Mouse (Mus musculus) liver, postnatal 0 days (tissue): ENCODE results near the gene Bloc1s6. TPM values are rescaled to one million over a fixed set of nuclear protein-coding genes. Genes with fewer than 3 reads are reported as not detected.
A peak's percentile ranks its signal among the peaks of the same experiment; 100 is the strongest.

Source experiments
- ATAC-seq: fragments of 200-750 bp; cut with Nextera tagmentation; 2 replicates; pipeline ENCODE4 v1.8.0; 2017; ENCODE audit warnings: mild to moderate bottlenecking, moderate library complexity
- DNase-seq: peaks from one replicate; pipeline ENCODE4 v3.0.0-alpha.2; 2016
- H3K27ac ChIP-seq: fragments of 300-500 bp; sonication (generic); 2 replicates; pipeline ENCODE4 v1.5.1; 2014; ENCODE audit warnings: antibody characterized with exemption, moderate library complexity, mild to moderate bottlenecking, low read depth
- H3K27me3 ChIP-seq: fragments of 300-500 bp; sonication (generic); 2 replicates; pipeline ENCODE4 v1.6.1; 2014; ENCODE audit warnings: low read length, control low read depth, mixed read lengths; ENCODE audit not compliant: insufficient read depth
- H3K36me3 ChIP-seq: fragments of 300-500 bp; sonication (generic); replicated peaks from 2 replicates; pipeline ENCODE4 v1.6.1; 2014; ENCODE audit warnings: mild to moderate bottlenecking, control low read depth, low read length, moderate library complexity, mixed read lengths; ENCODE audit not compliant: insufficient read depth
- H3K4me1 ChIP-seq: fragments of 300-500 bp; sonication (generic); 2 replicates; pipeline ENCODE4 v1.6.1; 2014; ENCODE audit warnings: antibody characterized with exemption, mild to moderate bottlenecking, control low read depth; ENCODE audit not compliant: insufficient read depth
- H3K4me2 ChIP-seq: fragments of 300-500 bp; sonication (generic); 2 replicates; pipeline ENCODE4 v1.6.1; 2014; ENCODE audit warnings: low read depth, mild to moderate bottlenecking, low read length, moderate library complexity, mixed read lengths
- H3K4me3 ChIP-seq: fragments of 300-500 bp; sonication (generic); 2 replicates; pipeline ENCODE4 v1.5.1; 2014; ENCODE audit warnings: low read depth, low read length
- H3K9ac ChIP-seq: fragments of 300-500 bp; sonication (generic); replicated peaks from 2 replicates; pipeline ENCODE4 v1.6.1; 2014; ENCODE audit warnings: mild to moderate bottlenecking, moderate library complexity
- H3K9me3 ChIP-seq: fragments of 300-500 bp; sonication (generic); 2 replicates; pipeline ENCODE4 v1.6.1; 2016; ENCODE audit warnings: mild to moderate bottlenecking, control low read depth, low read length, mixed read lengths
- CTCF ChIP-seq: sonication (generic); IDR thresholded peaks from 2 replicates; pipeline ENCODE4 v1.5.1; 2016; ENCODE audit warnings: antibody characterized with exemption, low read depth
- EP300 ChIP-seq: IDR thresholded peaks from 2 replicates; pipeline ENCODE4 v1.6.1; 2016; ENCODE audit warnings: antibody characterized with exemption, low read depth, mild to moderate bottlenecking
- WGBS: fragments of 180-500 bp; shearing (Covaris S2); extraction: QIAGEN DNeasy Blood & Tissue Kit; methylation state at CpG from one replicate; pipeline ENCODE4 v1.1.7; 2014; ENCODE audit not compliant: insufficient replicate concordance; 5-methylcytosine and 5-hydroxymethylcytosine counted together
- polyA plus RNA-seq: library from polyadenylated mRNA; unstranded; fragments of >200 nt; fragmentation: Nextera tagmentation; extraction: Ambion mirVana; gene quantifications from 2 replicates; pipeline ENCODE4 v1.2.1, GENCODE M21; 2015

The Bloc1s6 gene
- polyA plus RNA-seq, 1 experiment from 2014 or later = 13.4 TPM

- Histone ChIP-seq H3K4me1 (peaks cover 9% of the 10 kb centered on the region), H3K27me3 (no peaks in the 10 kb centered on the region), H3K36me3 (no peaks in the 10 kb centered on the region), H3K4me2 (no peak overlapping the region), H3K4me3 (no peak overlapping the region), H3K9me3 (no peaks in the 10 kb centered on the region), H3K9ac (no peak overlapping the region), H3K27ac (no peak overlapping the region)
- ATAC-seq (no peak), DNase-seq (no peak)
- TF ChIP-seq CTCF (peak; percentile 15), EP300 (peak; percentile 60)
- WGBS = 60% methylated on average over 8 of the region's 8 CpGs
These were observed 43.5 kb downstream of the Bloc1s6 start for GRCm38 (mm10) chr2:122781590-122782356.

- Histone ChIP-seq H3K9me3 (no peaks in the 10 kb centered on the region), H3K27ac (no peak overlapping the region), H3K4me1 (peaks cover 9% of the 10 kb centered on the region), H3K27me3 (no peaks in the 10 kb centered on the region), H3K4me3 (no peak overlapping the region), H3K36me3 (no peaks in the 10 kb centered on the region), H3K4me2 (no peak overlapping the region), H3K9ac (no peak overlapping the region)
- no peak for TF ChIP-seq CTCF
- TF ChIP-seq EP300 = no peak
- 88% methylated on average over 2 of the region's 2 CpGs for WGBS
- ATAC-seq (no peak), DNase-seq (no peak)
These were observed 45.4 kb downstream of the Bloc1s6 start for GRCm38 (mm10) chr2:122783730-122784129.

GRCm38 (mm10) chr2:122784701-122785100 lies 46.4 kb downstream of the Bloc1s6 start:
- DNase-seq = no peak

GRCm38 (mm10) chr2:122786167-122786566 lies 47.9 kb downstream of the Bloc1s6 start:
- Histone ChIP-seq H3K4me2 (no peak overlapping the region), H3K27ac (no peak overlapping the region), H3K4me3 (no peak overlapping the region), H3K4me1 (no peaks in the 10 kb centered on the region), H3K36me3 (no peaks in the 10 kb centered on the region), H3K9ac (no peak overlapping the region), H3K9me3 (no peaks in the 10 kb centered on the region), H3K27me3 (no peaks in the 10 kb centered on the region)
- ATAC-seq = no peak
- WGBS = 88% methylated on average over 2 of the region's 2 CpGs
- TF ChIP-seq CTCF = no peak
- TF ChIP-seq EP300 = no peak
- DNase-seq = no peak

More at GRCm38 (mm10) chr2:122784701-122785100, 46.4 kb downstream of the Bloc1s6 start:
- Histone ChIP-seq H3K4me3 (no peak overlapping the region), H3K9me3 (no peaks in the 10 kb centered on the region), H3K4me2 (no peak overlapping the region), H3K27ac (no peak overlapping the region), H3K4me1 (peaks cover 7% of the 10 kb centered on the region), H3K36me3 (no peaks in the 10 kb centered on the region), H3K9ac (no peak overlapping the region), H3K27me3 (no peaks in the 10 kb centered on the region)
- 68% methylated on average over 3 of the region's 3 CpGs for WGBS
- no peak for ATAC-seq
- no peak for TF ChIP-seq EP300
- TF ChIP-seq CTCF = no peak

GRCm38 (mm10) chr2:122789311-122789710 lies 51.0 kb downstream of the Bloc1s6 start:
- H3K9ac ChIP-seq = no peak overlapping the region

GRCm38 (mm10) chr2:122789730-122790129 lies 51.4 kb downstream of the Bloc1s6 start:
- H3K9ac ChIP-seq = no peak overlapping the region
- H3K27ac ChIP-seq = no peak overlapping the region
- no peak for ATAC-seq
- WGBS = 61% methylated on average over 6 of the region's 6 CpGs
- TF ChIP-seq EP300 = no peak
- TF ChIP-seq CTCF = no peak
- no peaks in the 10 kb centered on the region for H3K27me3 ChIP-seq
- no peak overlapping the region for H3K4me2 ChIP-seq
- no peaks in the 10 kb centered on the region for H3K9me3 ChIP-seq
- no peaks in the 10 kb centered on the region for H3K36me3 ChIP-seq
- no peaks in the 10 kb centered on the region for H3K4me1 ChIP-seq
- H3K4me3 ChIP-seq = no peak overlapping the region
- no peak for DNase-seq

More at GRCm38 (mm10) chr2:122789311-122789710, 51.0 kb downstream of the Bloc1s6 start:
- Histone ChIP-seq H3K27ac (no peak overlapping the region), H3K27me3 (no peaks in the 10 kb centered on the region), H3K36me3 (no peaks in the 10 kb centered on the region), H3K4me1 (no peaks in the 10 kb centered on the region), H3K4me3 (no peak overlapping the region), H3K9me3 (no peaks in the 10 kb centered on the region), H3K4me2 (no peak overlapping the region)
- TF ChIP-seq EP300 = no peak
- no peak for TF ChIP-seq CTCF
- peak; percentile 15 for DNase-seq
- 60% methylated on average over 7 of the region's 7 CpGs for whole genome bisulfite sequencing
- no peak for ATAC-seq

Other genes with a start within 250 kb of the Bloc1s6 start
- 28.0 and 30.6 TPM in 2 replicates for gene Gatm, start 127.2 kb upstream of the Bloc1s6 start, polyA plus RNA-seq
- gene AA467197, start 101.5 kb upstream of the Bloc1s6 start, polyA plus RNA-seq = 6.0 and 6.8 TPM in 2 replicates
- 1.6 and 1.7 TPM in 2 replicates for gene Slc30a4, start 35.8 kb upstream of the Bloc1s6 start, polyA plus RNA-seq
- 14.6 and 15.4 TPM in 2 replicates for gene Sqor, start 26.7 kb downstream of the Bloc1s6 start, polyA plus RNA-seq